Mouse (Mus musculus) ES-Bruce4 (cell line): ENCODE measurements at regions not wholly inside any gene's neighbourhood (a gene's known extent, or its start where the extent isn't known, plus 50 kb on each side); places are given as distances from the start of the nearest gene placed in this dataset.
"Not testable (repeated sequence)": the region's sequence is repeated elsewhere in the genome, so short reads cannot be mapped to it uniquely, and the experiment has no call there.

Experiments used
- EP300 ChIP-seq: IDR thresholded peaks from 2 replicates; pipeline ENCODE4 v1.6.1; 2011; ENCODE audit warnings: low read depth, low read length; ENCODE audit not compliant: insufficient read depth
- POLR2A ChIP-seq: IDR thresholded peaks from one replicate; pipeline ENCODE4 v1.8.1; 2011; ENCODE audit warnings: low read length; ENCODE audit not compliant: insufficient read depth

GRCm38 (mm10) chr12:115518778-115519541 lies 528.6 kb upstream of the Zfp386 start:
- TF ChIP-seq POLR2A, EP300: not testable (repeated sequence)
